Mouse (Mus musculus) heart, embryonic 11.5 days (tissue): ENCODE measurements at regions not wholly inside any gene's neighbourhood (a gene's known extent, or its start where the extent isn't known, plus 50 kb on each side); places are given as distances from the start of the nearest gene placed in this dataset.

Source experiments
- ATAC-seq: fragments of 200-750 bp; cut with Nextera tagmentation; replicated peaks from 2 replicates; pipeline ENCODE4 v1.8.0; 2017; ENCODE audit warnings: moderate library complexity; ENCODE audit not compliant: insufficient number of reproducible peaks, low FRiP score, low TSS enrichment
- H3K27ac ChIP-seq: fragments of 300-500 bp; sonication (generic); 2 replicates; pipeline ENCODE4 v1.5.1; 2014; ENCODE audit warnings: mild to moderate bottlenecking, low read depth, low read length
- H3K27me3 ChIP-seq: fragments of 300-500 bp; sonication (generic); 2 replicates; pipeline ENCODE4 v1.6.1; 2014; ENCODE audit warnings: mild to moderate bottlenecking, low read length, mixed read lengths; ENCODE audit not compliant: control insufficient read depth, insufficient read depth
- H3K36me3 ChIP-seq: fragments of 300-500 bp; sonication (generic); 2 replicates; pipeline ENCODE4 v1.6.1; 2014; ENCODE audit warnings: mild to moderate bottlenecking, low read length, moderate library complexity, mixed read lengths; ENCODE audit not compliant: control insufficient read depth, insufficient read depth
- H3K4me1 ChIP-seq: fragments of 300-500 bp; sonication (generic); 2 replicates; pipeline ENCODE4 v1.6.1; 2014; ENCODE audit warnings: low read length; ENCODE audit not compliant: control insufficient read depth, insufficient read depth
- H3K4me2 ChIP-seq: fragments of 300-500 bp; sonication (generic); 2 replicates; pipeline ENCODE4 v1.6.1; 2014; ENCODE audit warnings: mild to moderate bottlenecking, moderate library complexity
- H3K4me3 ChIP-seq: fragments of 300-500 bp; sonication (generic); 2 replicates; pipeline ENCODE4 v1.5.1; 2014; ENCODE audit warnings: low read depth, low read length
- H3K9ac ChIP-seq: fragments of 300-500 bp; sonication (generic); 2 replicates; pipeline ENCODE4 v1.6.1; 2014; ENCODE audit warnings: mild to moderate bottlenecking, low read depth, low read length, moderate library complexity
- H3K9me3 ChIP-seq: fragments of 300-500 bp; sonication (generic); replicated peaks from 2 replicates; pipeline ENCODE4 v1.6.1; 2016; ENCODE audit warnings: low read length; ENCODE audit not compliant: control insufficient read depth
- WGBS: fragments of 180-500 bp; shearing (Covaris S2); extraction: QIAGEN DNeasy Blood & Tissue Kit; methylation state at CpG from one replicate; pipeline ENCODE4 v1.1.7; 2014; ENCODE audit not compliant: insufficient replicate concordance; 5-methylcytosine and 5-hydroxymethylcytosine counted together

GRCm38 (mm10) chr13:107721901-107722300, 322.3 kb upstream of the Smim15 start:
- Histone ChIP-seq H3K9me3 (no peaks in the 10 kb centered on the region), H3K9ac (no peak overlapping the region), H3K4me2 (no peak overlapping the region), H3K4me3 (no peak overlapping the region), H3K27me3 (no peaks in the 10 kb centered on the region), H3K4me1 (no peaks in the 10 kb centered on the region), H3K27ac (no peak overlapping the region), H3K36me3 (peaks cover 7% of the 10 kb centered on the region)
- WGBS, result 80% methylated on average over 11 of the region's 11 CpGs
- ATAC-seq, result no peak

GRCm38 (mm10) chr13:107720874-107721574, 323.2 kb upstream of the Smim15 start:
- no peaks in the 10 kb centered on the region for H3K4me1 ChIP-seq
- H3K27ac ChIP-seq, result no peak overlapping the region
- ATAC-seq, result no peak
- no peak overlapping the region for H3K4me2 ChIP-seq
- no peak overlapping the region for H3K9ac ChIP-seq
- H3K27me3 ChIP-seq, result no peaks in the 10 kb centered on the region
- no peaks in the 10 kb centered on the region for H3K9me3 ChIP-seq
- no peaks in the 10 kb centered on the region for H3K36me3 ChIP-seq
- H3K4me3 ChIP-seq, result no peak overlapping the region
- 75% methylated on average over 8 of the region's 8 CpGs for WGBS

- H3K27ac ChIP-seq, result no peak overlapping the region
- no peak overlapping the region for H3K4me3 ChIP-seq
- ATAC-seq, result no peak
- WGBS, result 50% methylated on average over 14 of the region's 14 CpGs
- no peaks in the 10 kb centered on the region for H3K4me1 ChIP-seq
- no peaks in the 10 kb centered on the region for H3K9me3 ChIP-seq
- H3K36me3 ChIP-seq, result no peaks in the 10 kb centered on the region
- no peaks in the 10 kb centered on the region for H3K27me3 ChIP-seq
- H3K9ac ChIP-seq, result no peak overlapping the region
- no peak overlapping the region for H3K4me2 ChIP-seq
These were observed 325.1 kb upstream of the Smim15 start for GRCm38 (mm10) chr13:107718973-107719620.

GRCm38 (mm10) chr13:107715616-107716015, 328.6 kb upstream of the Smim15 start:
- Histone ChIP-seq H3K4me1 (no peaks in the 10 kb centered on the region), H3K9ac (no peak overlapping the region), H3K4me2 (no peak overlapping the region), H3K4me3 (no peak overlapping the region), H3K27me3 (no peaks in the 10 kb centered on the region), H3K27ac (no peak overlapping the region), H3K36me3 (no peaks in the 10 kb centered on the region), H3K9me3 (no peaks in the 10 kb centered on the region)
- no peak for ATAC-seq
- 72% methylated on average over 4 of the region's 4 CpGs for WGBS

- H3K27ac ChIP-seq, result no peak overlapping the region
- ATAC-seq, result no peak
- no peaks in the 10 kb centered on the region for H3K4me1 ChIP-seq
- H3K27me3 ChIP-seq, result no peaks in the 10 kb centered on the region
- no peak overlapping the region for H3K4me2 ChIP-seq
- 54% methylated on average over 1 of the region's 1 CpGs for WGBS
- H3K4me3 ChIP-seq, result no peak overlapping the region
- H3K9me3 ChIP-seq, result no peaks in the 10 kb centered on the region
- no peak overlapping the region for H3K9ac ChIP-seq
- H3K36me3 ChIP-seq, result no peaks in the 10 kb centered on the region
These were observed 330.2 kb upstream of the Smim15 start for GRCm38 (mm10) chr13:107714001-107714400.

- H3K27me3 ChIP-seq, result no peaks in the 10 kb centered on the region
These were observed 332.8 kb upstream of the Smim15 start for GRCm38 (mm10) chr13:107711341-107711994.

GRCm38 (mm10) chr13:107710368-107710767, 333.9 kb upstream of the Smim15 start:
- no peak overlapping the region for H3K9ac ChIP-seq
- H3K4me3 ChIP-seq, result no peak overlapping the region
- H3K36me3 ChIP-seq, result no peaks in the 10 kb centered on the region
- H3K4me2 ChIP-seq, result no peak overlapping the region
- H3K4me1 ChIP-seq, result no peaks in the 10 kb centered on the region
- no peak for ATAC-seq
- H3K27ac ChIP-seq, result no peak overlapping the region
- WGBS, result 81% methylated on average over 4 of the region's 4 CpGs
- H3K27me3 ChIP-seq, result no peaks in the 10 kb centered on the region
- H3K9me3 ChIP-seq, result no peaks in the 10 kb centered on the region

More at GRCm38 (mm10) chr13:107711341-107711994, 332.8 kb upstream of the Smim15 start:
- Histone ChIP-seq H3K4me2 (no peak overlapping the region), H3K36me3 (no peaks in the 10 kb centered on the region), H3K27ac (no peak overlapping the region), H3K9ac (no peak overlapping the region), H3K9me3 (no peaks in the 10 kb centered on the region), H3K4me1 (no peaks in the 10 kb centered on the region), H3K4me3 (no peak overlapping the region)
- WGBS, result 75% methylated on average over 4 of the region's 4 CpGs
- ATAC-seq, result no peak

GRCm38 (mm10) chr13:107709828-107710227, 334.4 kb upstream of the Smim15 start:
- 54% methylated on average over 2 of the region's 2 CpGs for WGBS
- no peak for ATAC-seq
- no peaks in the 10 kb centered on the region for H3K9me3 ChIP-seq
- no peak overlapping the region for H3K9ac ChIP-seq
- H3K4me3 ChIP-seq, result no peak overlapping the region
- H3K27me3 ChIP-seq, result no peaks in the 10 kb centered on the region
- no peaks in the 10 kb centered on the region for H3K36me3 ChIP-seq
- no peak overlapping the region for H3K27ac ChIP-seq
- H3K4me2 ChIP-seq, result no peak overlapping the region
- no peaks in the 10 kb centered on the region for H3K4me1 ChIP-seq
